In the genomic region with DNA sequence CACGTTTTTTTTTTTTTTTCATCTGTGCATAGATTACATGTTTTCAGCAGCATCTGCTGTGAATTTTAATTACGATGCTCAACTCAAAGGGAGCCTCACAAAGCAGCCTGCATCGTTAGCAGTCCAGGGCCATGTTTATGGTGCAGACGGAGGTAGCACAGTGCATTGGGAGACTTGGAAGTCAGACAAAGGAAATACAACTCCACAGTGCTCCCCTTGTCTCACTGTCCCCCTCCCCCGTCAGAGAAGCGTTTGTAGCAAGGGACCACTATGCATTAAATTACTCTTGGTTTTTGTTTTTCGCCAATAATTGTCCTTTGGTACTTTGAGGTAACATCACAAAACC, we compare ENCODE assay signal across 16 mouse cellular contexts.
DNase-seq lines count a peak whose midpoint lies in the region; ATAC-seq lines count a peak whose summit lies in the region.
"Had no signal": no experiment of that assay in that cellular context is flagged by ENCODE, and none has a peak within 500 bp of the region (broad histone marks: within the 10 kb centered on the region; RNA-seq: fewer than 3 reads in every experiment).

No protein-coding gene starts in this region.

- no peaks in the 10 kb centered on the region for H3K27me3 ChIP-seq in embryonic facial prominence, embryonic 14.5 days (replicated peaks; ENCODE audit: control insufficient read depth, insufficient read depth, low read length)
- H3K27me3 ChIP-seq in forebrain, embryonic 16.5 days (replicated peaks; ENCODE audit: control insufficient read depth, insufficient read depth, low read length): no peaks in the 10 kb centered on the region
- H3K27me3 ChIP-seq in midbrain, embryonic 14.5 days (ENCODE audit: control insufficient read depth, insufficient read depth, low read length): no peaks in the 10 kb centered on the region
- H3K27me3 ChIP-seq: liver, embryonic 12.5 days; stomach, embryonic 15.5 days had no signal

- peak; percentile 14 to 35 for DNase-seq in layer of hippocampus, postnatal 14 days (ENCODE audit: low spot score in 2 of 2)
- DNase-seq in layer of hippocampus, postnatal 36 days: no peak
- peak; percentile 13 for DNase-seq in embryonic facial prominence, embryonic 14.5 days (ENCODE audit: low spot score)
- DNase-seq in midbrain, embryonic 14.5 days: peak; percentile 64
- DNase-seq in gastrocnemius, postnatal 36 days: no peak
- DNase-seq in heart, postnatal 25 days (ENCODE audit: low spot score): no peak
- DNase-seq: cerebellum, adult 9-11 months; gastrocnemius, adult 2 months; heart, adult 2 months; kidney, adult 18-20 months; kidney, postnatal 14 days; left cerebral cortex, postnatal 4 days had no signal

- ATAC-seq in embryonic facial prominence, embryonic 14.5 days (ENCODE audit: low read depth): no peak
- ATAC-seq in forebrain, embryonic 16.5 days: peak; percentile 96
- ATAC-seq in midbrain, embryonic 14.5 days (ENCODE audit: low FRiP score, low TSS enrichment): no peak; the same call in 1 of the 2 replicates
- no peak for ATAC-seq in inflammation-experienced regulatory T-cells, adult 6 months
- ATAC-seq: liver, embryonic 12.5 days had no signal

- H3K36me3 ChIP-seq in embryonic facial prominence, embryonic 14.5 days (ENCODE audit: control insufficient read depth, insufficient read depth, low read length): no peaks in the 10 kb centered on the region
- H3K36me3 ChIP-seq in forebrain, embryonic 16.5 days (ENCODE audit: control insufficient read depth, insufficient read depth): no peaks in the 10 kb centered on the region
- H3K36me3 ChIP-seq in midbrain, embryonic 14.5 days (ENCODE audit: control insufficient read depth, insufficient read depth, low read length): no peaks in the 10 kb centered on the region
- H3K36me3 ChIP-seq: liver, embryonic 12.5 days; stomach, embryonic 15.5 days had no signal

- H3K4me2 ChIP-seq in embryonic facial prominence, embryonic 14.5 days (ENCODE audit: low read depth, low read length): no peak overlapping the region
- H3K4me2 ChIP-seq in forebrain, embryonic 16.5 days (ENCODE audit: low read length): no peak overlapping the region
- H3K4me2 ChIP-seq in midbrain, embryonic 14.5 days (ENCODE audit: low read length): no peak overlapping the region
- H3K4me2 ChIP-seq: liver, embryonic 12.5 days; stomach, embryonic 15.5 days had no signal

- intact Hi-C loops in gastrocnemius, postnatal 36 days (cut with DNase I): no loop called here
- intact Hi-C loops in heart, postnatal 25 days (cut with DNase I): no loop called here

- H3K27ac ChIP-seq in embryonic facial prominence, embryonic 14.5 days (replicated peaks; ENCODE audit: low read depth, low read length): no peak overlapping the region
- peak overlapping the region; percentile 81 for H3K27ac ChIP-seq in forebrain, embryonic 16.5 days (ENCODE audit: low read length)
- H3K27ac ChIP-seq in midbrain, embryonic 14.5 days (replicated peaks; ENCODE audit: low read depth, low read length): peak overlapping the region; percentile 71
- H3K27ac ChIP-seq: gastrocnemius, adult 2 months; heart, adult 2 months; liver, embryonic 12.5 days; stomach, embryonic 15.5 days had no signal

- peaks cover 8% of the 10 kb centered on the region for H3K4me1 ChIP-seq in embryonic facial prominence, embryonic 14.5 days (ENCODE audit: control insufficient read depth, insufficient read depth, low read length)
- H3K4me1 ChIP-seq in forebrain, embryonic 16.5 days (replicated peaks; ENCODE audit: control insufficient read depth, insufficient read depth, low read length): peaks cover 14% of the 10 kb centered on the region
- H3K4me1 ChIP-seq in midbrain, embryonic 14.5 days (ENCODE audit: control insufficient read depth, insufficient read depth, low read length): peaks cover 16% of the 10 kb centered on the region
- H3K4me1 ChIP-seq: liver, embryonic 12.5 days; stomach, embryonic 15.5 days had no signal

- no peak overlapping the region for H3K9ac ChIP-seq in embryonic facial prominence, embryonic 14.5 days (ENCODE audit: low read depth, low read length)
- no peak overlapping the region; the same call in 1 of the 2 replicates for H3K9ac ChIP-seq in forebrain, embryonic 16.5 days (replicated peaks; ENCODE audit: low read depth, low read length)
- H3K9ac ChIP-seq in midbrain, embryonic 14.5 days (replicated peaks; ENCODE audit: low read length): no peak overlapping the region
- H3K9ac ChIP-seq: liver, embryonic 12.5 days; stomach, embryonic 15.5 days had no signal

- no peaks in the 10 kb centered on the region for H3K9me3 ChIP-seq in embryonic facial prominence, embryonic 14.5 days (ENCODE audit: control insufficient read depth, low read length)
- no peaks in the 10 kb centered on the region for H3K9me3 ChIP-seq in forebrain, embryonic 16.5 days (ENCODE audit: control insufficient read depth, low read length)
- H3K9me3 ChIP-seq in midbrain, embryonic 14.5 days (ENCODE audit: control insufficient read depth, low read length): no peaks in the 10 kb centered on the region
- H3K9me3 ChIP-seq: liver, embryonic 12.5 days; stomach, embryonic 15.5 days had no signal

- WGBS in embryonic facial prominence, embryonic 14.5 days: 29% methylated on average over 7 of the region's 7 CpGs
- WGBS in forebrain, embryonic 16.5 days: 11% methylated on average over 7 of the region's 7 CpGs
- 37% methylated on average over 7 of the region's 7 CpGs for WGBS in midbrain, embryonic 14.5 days

- no peak overlapping the region for H3K4me3 ChIP-seq in embryonic facial prominence, embryonic 14.5 days (ENCODE audit: low read depth, low read length)
- no peak overlapping the region for H3K4me3 ChIP-seq in forebrain, embryonic 16.5 days (replicated peaks; ENCODE audit: low read length)
- H3K4me3 ChIP-seq in midbrain, embryonic 14.5 days (replicated peaks; ENCODE audit: low read depth, low read length): no peak overlapping the region
- H3K4me3 ChIP-seq: gastrocnemius, adult 2 months; heart, adult 2 months; liver, embryonic 12.5 days; stomach, embryonic 15.5 days had no signal

Comparison
In these comparisons a context has a peak if more than half of its experiments do, and no peak if none do; other contexts are left out.
1. DNase-seq: peak in layer of hippocampus, postnatal 14 days (2 of 2), embryonic facial prominence, embryonic 14.5 days (single experiment) and midbrain, embryonic 14.5 days (single experiment); none in layer of hippocampus, postnatal 36 days (0 of 2), gastrocnemius, postnatal 36 days (0 of 2) and heart, postnatal 25 days (single experiment).